ENCODE assay signal across 8 mouse cellular contexts in the genomic region with DNA sequence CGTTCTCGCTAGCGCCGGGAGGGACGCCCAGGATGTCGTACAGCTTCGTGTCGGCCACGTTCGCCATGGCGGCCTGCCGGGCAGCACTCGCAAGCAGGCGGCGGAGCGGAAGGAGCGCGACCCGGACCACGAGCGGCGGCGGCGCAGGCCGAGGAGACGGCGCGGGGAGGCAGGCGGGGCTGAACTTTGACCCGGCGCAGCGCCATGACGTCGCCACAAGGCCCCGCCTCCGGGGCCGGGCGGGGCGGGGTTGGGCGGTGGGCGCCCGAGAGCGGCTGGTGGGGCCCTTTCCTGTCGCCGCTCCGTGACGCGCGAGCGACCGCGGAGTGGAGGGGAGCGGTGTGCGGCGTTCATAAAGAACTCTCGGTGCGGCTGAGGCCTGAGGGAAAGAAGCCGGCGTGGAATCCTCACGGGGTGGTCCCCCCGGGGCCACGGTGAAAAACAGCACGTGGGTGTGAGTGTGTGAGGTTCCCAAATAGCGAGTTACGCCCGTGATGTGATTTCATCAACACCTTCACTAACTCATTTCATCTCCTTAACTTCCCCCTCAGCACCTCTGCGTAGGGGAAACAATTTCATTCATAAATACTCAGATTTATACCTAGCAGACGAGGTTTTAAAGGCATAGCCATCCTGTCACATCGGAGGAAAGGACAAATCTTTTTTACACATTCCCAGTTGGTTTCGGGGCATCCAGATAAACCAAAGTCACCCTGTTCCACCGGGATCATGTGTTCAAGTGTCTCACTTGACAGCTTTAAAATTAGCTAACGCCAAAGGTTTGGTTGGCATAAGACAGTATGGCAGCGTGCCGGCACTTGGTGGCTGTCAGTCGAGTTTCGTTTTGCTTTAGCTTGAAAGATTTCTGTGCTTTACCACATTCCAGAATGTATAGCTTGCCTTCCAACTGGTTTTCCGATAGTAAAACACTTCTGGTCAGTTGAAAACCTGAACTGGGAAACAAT. TPM values are rescaled to one million over a fixed set of nuclear protein-coding genes. Genes with fewer than 3 reads are reported as not detected.
DNase-seq lines count a peak whose midpoint lies in the region; ATAC-seq lines count a peak whose summit lies in the region.

TSS of gene Dnaja2 (minus strand) at position 164 of the 965 bp plus-strand sequence.

- no peaks in the 10 kb centered on the region for H3K27me3 ChIP-seq in hindbrain, embryonic 12.5 days

- DNase-seq in NIH3T3 (ENCODE audit: low read depth): peak; percentile 92
- DNase-seq in cerebellum, adult 9-11 months: peak; percentile 87
- peak; percentile 82 to 92 for DNase-seq in frontal cortex, postnatal 10 days (ENCODE audit: low spot score in 2 of 2)
- DNase-seq in layer of hippocampus, postnatal 14 days (ENCODE audit: low spot score in 2 of 2): peak; percentile 89 to 90
- peak; percentile 91 for DNase-seq in lung, postnatal 14 days
- peak; percentile 93 for DNase-seq in retina, postnatal 1 day
- DNase-seq in urinary bladder, adult 18-20 months (ENCODE audit: low spot score in 2 of 2): peak; percentile 75 to 88

- no peaks in the 10 kb centered on the region for H3K9me3 ChIP-seq in hindbrain, embryonic 12.5 days (replicated peaks)

- peak within 1 kb of the TSS; percentile 91 for H3K27ac ChIP-seq in hindbrain, embryonic 12.5 days

- H3K4me2 ChIP-seq in hindbrain, embryonic 12.5 days (replicated peaks): peak within 1 kb of the TSS; percentile 81

- peak; percentile 93 for ATAC-seq in hindbrain, embryonic 12.5 days (ENCODE audit: low FRiP score)

- peak within 1 kb of the TSS; percentile 95 for H3K9ac ChIP-seq in hindbrain, embryonic 12.5 days

- under 1% methylated on average over 74 of the region's 77 CpGs for WGBS in hindbrain, embryonic 12.5 days

- peak within 1 kb of the TSS; percentile 98 for H3K4me3 ChIP-seq in hindbrain, embryonic 12.5 days

- peaks cover 10% of the 10 kb centered on the region for H3K4me1 ChIP-seq in hindbrain, embryonic 12.5 days

- peaks cover 11% of the 10 kb centered on the region for H3K36me3 ChIP-seq in hindbrain, embryonic 12.5 days

RNA-seq across cellular contexts. Expression of gene Dnaja2, which starts in this region (rescaled TPM):
- 170 and 174 TPM in 2 replicates for polyA plus RNA-seq in hindbrain, embryonic 12.5 days (2016; fragmentation: Nextera tagmentation; extraction: Ambion mirVana)
- total RNA-seq in layer of hippocampus, postnatal 14 days (2021): 100 to 1,000 TPM; 164 to 178 TPM

Comparison
In these comparisons a context has a peak if more than half of its experiments do, and no peak if none do; other contexts are left out.
1. Peak in every context shown above with its lines: DNase-seq, ATAC-seq, H3K4me3 ChIP-seq and H3K27ac ChIP-seq.